17 mouse cellular contexts compared by ENCODE assay signal in the genomic region with DNA sequence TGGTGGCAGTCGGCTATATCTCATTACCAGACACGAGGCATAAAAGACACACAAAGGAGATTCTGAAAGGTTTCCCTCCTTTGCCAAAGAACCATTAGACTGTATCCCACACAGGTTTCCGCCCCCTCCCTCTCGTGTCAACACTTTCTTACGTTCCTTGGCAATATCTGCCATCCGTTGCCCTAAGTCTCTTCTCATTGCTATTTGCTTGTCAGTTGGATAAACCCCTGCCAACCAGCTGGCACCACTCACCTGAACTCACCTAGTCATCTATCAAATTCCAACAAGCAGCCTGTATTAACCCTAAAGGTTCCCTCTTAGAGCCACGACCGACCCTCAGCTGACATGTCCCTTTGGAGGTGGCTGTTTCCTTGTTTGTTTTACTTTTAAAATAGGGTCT.
"Had no signal": no experiment of that assay in that cellular context is flagged by ENCODE, and none has a peak within 500 bp of the region (broad histone marks: within the 10 kb centered on the region; RNA-seq: fewer than 3 reads in every experiment).

No protein-coding gene starts in this region.

- H3K9ac ChIP-seq: liver, embryonic 15.5 days; liver, postnatal 0 days; midbrain, embryonic 13.5 days; midbrain, embryonic 15.5 days; neural tube, embryonic 12.5 days; stomach, embryonic 15.5 days had no signal

- H3K27me3 ChIP-seq: stomach, embryonic 15.5 days had no signal

- H3K36me3 ChIP-seq: liver, embryonic 15.5 days; midbrain, embryonic 13.5 days; midbrain, embryonic 15.5 days; neural tube, embryonic 12.5 days; stomach, embryonic 15.5 days had no signal

- H3K9me3 ChIP-seq: liver, embryonic 15.5 days; midbrain, embryonic 13.5 days; midbrain, embryonic 15.5 days; neural tube, embryonic 12.5 days; stomach, embryonic 15.5 days had no signal

- DNase-seq: liver, postnatal 0 days; lung, adult 2 months; lung, postnatal 36 days; right cerebral cortex, postnatal 14 days; thymus, adult 2 months; thymus, postnatal 14 days; thymus, postnatal 36 days had no signal

- H3K27ac ChIP-seq: liver, embryonic 15.5 days; macrophage; midbrain, embryonic 13.5 days; midbrain, embryonic 15.5 days; neural tube, embryonic 12.5 days; stomach, embryonic 15.5 days; stomach, postnatal 0 days had no signal

- ATAC-seq: liver, postnatal 0 days; lung, postnatal 0 days; midbrain, embryonic 13.5 days; midbrain, embryonic 15.5 days had no signal

- H3K4me3 ChIP-seq: liver, embryonic 15.5 days; megakaryocyte, embryonic 14.5 days; midbrain, embryonic 13.5 days; midbrain, embryonic 15.5 days; neural tube, embryonic 12.5 days; stomach, embryonic 15.5 days had no signal

- H3K4me2 ChIP-seq: liver, embryonic 15.5 days; midbrain, embryonic 11.5 days; midbrain, embryonic 13.5 days; midbrain, embryonic 15.5 days; neural tube, embryonic 12.5 days; stomach, embryonic 15.5 days had no signal
